Mouse (Mus musculus): ENCODE data around the gene Brpf1.

Brpf1 gene

DNA sequence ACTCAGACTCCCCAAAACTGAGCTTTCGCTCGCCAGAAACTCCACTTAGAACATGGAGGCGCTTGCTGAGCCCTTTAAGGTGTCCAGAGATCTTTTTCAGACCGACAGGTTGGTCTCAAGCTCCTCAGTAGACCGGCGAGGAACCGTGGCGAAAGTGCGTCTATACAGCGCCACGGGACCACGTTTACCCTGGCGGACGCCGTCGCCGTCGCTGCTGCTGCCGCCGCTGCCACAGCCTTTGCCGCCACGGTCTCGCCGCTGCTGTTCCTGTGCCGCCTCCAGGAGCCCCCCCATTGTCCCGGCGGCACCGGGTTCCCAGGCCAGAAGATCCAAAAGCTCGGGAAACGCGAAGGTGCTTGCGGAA is at the start of gene Brpf1:
Gene Brpf1, plus strand, starts transcription at position 152 of the 364 bp plus-strand sequence.
- in situ Hi-C loops (cut with MboI; ENCODE audit: low pct_unique_long_range_greater_than_20kb in 1 of 2, low sequenced_read_pairs in 2 of 2, unreplicated experiment in 1 of 2), result no loop called here

DNA sequence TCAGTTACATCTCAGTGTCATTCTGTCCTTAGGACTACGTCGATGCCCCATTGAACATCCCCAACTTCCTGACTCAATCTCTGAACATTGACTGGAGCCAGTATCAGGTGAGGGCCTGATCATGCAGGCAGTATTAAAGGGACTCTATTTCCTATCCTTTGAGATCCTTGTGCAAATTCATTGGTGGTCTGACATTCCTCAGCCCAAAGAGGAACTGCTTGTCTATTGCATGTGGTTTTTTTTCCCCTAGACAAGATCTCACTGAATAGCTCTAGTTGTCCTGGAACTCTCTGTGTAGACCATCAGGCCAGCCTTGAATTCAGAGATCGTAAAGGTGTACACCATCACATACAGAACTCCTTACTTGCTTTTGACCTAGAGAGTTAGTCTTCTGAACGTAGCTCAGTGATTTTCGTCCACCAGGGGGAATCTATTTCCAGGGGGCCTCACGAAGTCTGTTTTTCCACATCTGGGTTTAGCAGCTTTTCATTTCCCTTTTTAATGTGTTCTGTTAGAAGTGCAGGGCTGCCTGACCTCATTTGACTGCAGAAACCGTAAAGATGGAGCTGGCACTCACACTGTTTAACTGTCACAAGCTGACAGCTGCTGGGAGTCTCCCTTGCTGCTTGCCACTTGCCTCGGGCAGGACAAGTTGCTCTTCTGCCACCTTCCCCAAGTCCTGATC is 45.6 kb upstream of the Brpf1 start:
- in situ Hi-C loops (cut with MboI; ENCODE audit: low pct_unique_long_range_greater_than_20kb in 1 of 2, low sequenced_read_pairs in 2 of 2, unreplicated experiment in 1 of 2), result no loop called here

DNA sequence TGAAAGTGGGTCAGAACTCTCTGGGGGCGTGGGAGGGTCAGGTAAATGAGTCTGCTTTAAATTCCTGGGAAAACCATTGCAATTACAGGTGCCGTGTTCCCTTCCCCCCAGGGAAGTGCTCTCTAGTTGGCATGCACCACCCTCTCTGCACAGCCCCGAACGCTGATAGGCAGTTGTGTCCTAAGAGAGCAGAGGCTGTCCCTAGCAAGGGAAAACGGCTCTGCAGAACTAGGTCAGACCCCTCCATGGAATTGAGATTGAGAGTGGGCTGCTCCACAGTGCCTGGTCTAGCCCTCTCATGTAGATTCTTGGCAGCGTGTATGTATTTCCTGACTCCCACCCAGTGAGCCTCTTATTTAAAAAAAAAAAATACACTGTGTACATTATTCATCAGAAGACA is 43.4 kb upstream of the Brpf1 start:
- in situ Hi-C loops (cut with MboI; ENCODE audit: low pct_unique_long_range_greater_than_20kb in 1 of 2, low sequenced_read_pairs in 2 of 2, unreplicated experiment in 1 of 2), result no loop called here

DNA sequence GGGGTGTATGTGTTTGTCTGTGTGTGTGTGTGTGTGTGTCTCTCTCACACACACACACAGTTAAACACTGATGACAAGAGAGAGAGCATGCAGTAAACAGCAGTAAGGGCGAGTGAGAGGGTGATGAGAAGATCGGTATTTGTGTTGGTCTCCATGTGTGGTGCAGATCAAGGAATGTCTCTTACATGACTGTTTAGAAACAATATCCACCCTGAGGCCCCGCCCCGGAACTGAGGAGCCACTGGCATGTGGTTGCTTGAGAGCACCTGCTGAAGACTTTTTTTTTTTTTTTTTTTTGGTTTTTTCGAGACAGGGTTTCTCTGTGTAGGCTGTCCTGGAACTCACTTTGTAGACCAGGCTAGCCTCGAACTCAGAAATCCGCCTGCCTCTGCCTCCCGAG is 42.5 kb upstream of the Brpf1 start:
- in situ Hi-C loops (cut with MboI; ENCODE audit: low pct_unique_long_range_greater_than_20kb in 1 of 2, low sequenced_read_pairs in 2 of 2, unreplicated experiment in 1 of 2), result no loop called here

DNA sequence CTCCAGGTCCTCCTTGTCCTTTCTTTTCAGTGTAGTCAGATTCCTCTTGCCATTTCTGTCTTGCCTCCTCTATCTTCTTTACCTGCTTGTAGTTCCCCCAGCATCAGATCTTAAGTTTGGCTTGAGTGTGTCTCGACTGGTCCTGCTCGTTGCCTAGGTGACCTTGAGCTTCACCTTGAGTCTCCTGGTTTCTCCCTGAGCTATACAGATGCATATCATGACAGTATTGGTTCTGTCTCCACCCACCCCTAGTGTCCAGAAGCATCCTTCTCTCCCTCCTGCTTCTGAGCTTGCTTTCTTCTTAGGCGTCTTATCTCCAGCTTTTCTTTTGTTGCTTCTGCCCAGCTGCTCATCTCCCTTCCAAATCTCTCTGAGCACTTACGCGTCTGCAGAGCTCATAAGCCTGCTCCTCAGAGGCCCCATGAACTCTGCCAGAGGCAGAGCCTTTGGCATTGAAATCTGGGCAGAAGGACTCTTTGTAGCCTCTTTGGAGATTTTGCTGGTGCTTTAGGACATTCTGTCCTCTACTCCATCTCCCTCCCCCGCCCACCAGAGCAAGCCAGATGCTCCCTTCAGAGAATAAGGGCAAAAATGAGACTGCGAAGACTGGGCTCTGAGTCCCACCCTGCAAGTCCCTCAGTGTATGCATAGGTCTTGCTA is 39.8 kb upstream of the Brpf1 start:
- in situ Hi-C loops (cut with MboI; ENCODE audit: low pct_unique_long_range_greater_than_20kb in 1 of 2, low sequenced_read_pairs in 2 of 2, unreplicated experiment in 1 of 2), result no loop called here

DNA sequence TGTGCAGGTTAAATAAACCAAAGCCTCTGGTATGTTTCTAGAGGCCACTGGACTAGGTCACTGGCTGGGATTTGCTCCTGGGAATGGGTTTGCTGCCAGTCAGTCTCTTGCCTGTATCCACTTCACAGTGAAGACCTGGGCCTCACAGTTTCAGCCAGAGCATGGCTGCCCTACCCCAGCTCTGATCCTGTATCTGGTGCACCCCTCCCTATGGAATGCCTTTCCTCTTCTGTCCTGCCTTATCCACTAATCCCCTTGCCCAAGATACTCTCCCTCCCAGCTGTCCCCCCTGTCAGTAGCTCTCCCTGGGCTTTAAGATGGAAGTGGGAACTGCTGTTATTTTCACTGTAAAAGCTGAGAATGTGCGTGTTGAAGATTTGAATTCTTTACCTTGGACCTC is 38.9 kb upstream of the Brpf1 start:
- in situ Hi-C loops (cut with MboI; ENCODE audit: low pct_unique_long_range_greater_than_20kb in 1 of 2, low sequenced_read_pairs in 2 of 2, unreplicated experiment in 1 of 2), result no loop called here

DNA sequence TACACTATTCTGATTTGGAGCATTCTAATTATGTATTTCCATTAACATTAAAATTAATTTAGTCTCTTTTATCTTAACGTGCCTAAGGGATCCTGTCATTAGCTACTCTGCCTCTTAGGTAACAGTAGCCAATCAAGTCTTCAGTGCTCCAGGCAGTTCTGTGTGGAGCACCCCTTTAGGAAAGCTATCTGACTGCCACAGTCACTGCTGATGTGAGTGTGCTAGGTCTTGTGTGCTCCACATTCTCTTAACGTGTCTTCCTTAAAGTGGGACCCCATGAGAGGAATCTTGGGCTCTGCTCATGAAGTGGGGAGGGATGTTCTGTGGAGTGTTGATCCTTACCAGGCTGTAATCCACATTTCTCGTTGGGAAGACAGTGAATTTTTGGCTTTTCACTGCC is 34.6 kb upstream of the Brpf1 start:
- in situ Hi-C loops (cut with MboI; ENCODE audit: low pct_unique_long_range_greater_than_20kb in 1 of 2, low sequenced_read_pairs in 2 of 2, unreplicated experiment in 1 of 2), result no loop called here

DNA sequence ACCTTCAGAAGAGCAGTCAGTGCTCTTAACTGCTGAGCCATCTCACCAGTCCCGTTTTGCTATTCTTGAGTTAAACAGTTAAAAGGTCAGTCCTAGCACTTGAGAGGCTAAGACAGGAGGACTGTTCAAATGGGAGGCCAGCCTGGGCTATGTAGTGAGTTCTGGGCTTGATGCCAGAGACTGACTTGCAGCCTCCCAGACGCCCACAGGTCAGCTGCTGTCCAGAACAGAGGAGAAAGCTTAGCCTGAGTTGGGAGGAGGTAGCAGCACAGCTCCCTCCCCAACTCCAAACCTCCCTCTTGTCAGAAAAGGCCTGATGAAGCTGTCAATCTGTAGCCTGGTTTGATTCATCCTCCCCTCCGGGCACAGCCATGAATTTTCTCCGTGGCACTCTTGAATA is 30.1 kb upstream of the Brpf1 start:
- in situ Hi-C loops (cut with MboI; ENCODE audit: low pct_unique_long_range_greater_than_20kb in 1 of 2, low sequenced_read_pairs in 2 of 2, unreplicated experiment in 1 of 2), result no loop called here

DNA sequence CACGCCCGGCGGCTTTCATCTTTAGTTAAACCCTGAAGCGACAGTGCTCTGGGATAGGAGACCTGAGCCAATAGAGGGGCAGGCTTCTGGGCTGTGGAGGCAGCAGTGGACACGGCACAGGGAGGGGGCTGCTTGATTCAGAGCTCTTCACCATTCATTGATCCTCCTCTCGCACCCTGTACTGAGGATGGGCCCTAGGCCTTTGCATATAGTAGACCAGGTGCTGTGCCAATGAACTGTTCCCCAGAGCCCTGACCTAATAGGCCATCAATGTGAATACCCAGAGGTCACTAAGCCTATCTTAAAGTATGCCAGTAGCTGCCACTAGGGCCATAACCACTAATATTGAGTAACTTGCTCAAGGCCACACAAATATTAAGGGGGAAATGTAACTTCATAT is 25.3 kb upstream of the Brpf1 start:
- in situ Hi-C loops (cut with MboI; ENCODE audit: low pct_unique_long_range_greater_than_20kb in 1 of 2, low sequenced_read_pairs in 2 of 2, unreplicated experiment in 1 of 2), result no loop called here

DNA sequence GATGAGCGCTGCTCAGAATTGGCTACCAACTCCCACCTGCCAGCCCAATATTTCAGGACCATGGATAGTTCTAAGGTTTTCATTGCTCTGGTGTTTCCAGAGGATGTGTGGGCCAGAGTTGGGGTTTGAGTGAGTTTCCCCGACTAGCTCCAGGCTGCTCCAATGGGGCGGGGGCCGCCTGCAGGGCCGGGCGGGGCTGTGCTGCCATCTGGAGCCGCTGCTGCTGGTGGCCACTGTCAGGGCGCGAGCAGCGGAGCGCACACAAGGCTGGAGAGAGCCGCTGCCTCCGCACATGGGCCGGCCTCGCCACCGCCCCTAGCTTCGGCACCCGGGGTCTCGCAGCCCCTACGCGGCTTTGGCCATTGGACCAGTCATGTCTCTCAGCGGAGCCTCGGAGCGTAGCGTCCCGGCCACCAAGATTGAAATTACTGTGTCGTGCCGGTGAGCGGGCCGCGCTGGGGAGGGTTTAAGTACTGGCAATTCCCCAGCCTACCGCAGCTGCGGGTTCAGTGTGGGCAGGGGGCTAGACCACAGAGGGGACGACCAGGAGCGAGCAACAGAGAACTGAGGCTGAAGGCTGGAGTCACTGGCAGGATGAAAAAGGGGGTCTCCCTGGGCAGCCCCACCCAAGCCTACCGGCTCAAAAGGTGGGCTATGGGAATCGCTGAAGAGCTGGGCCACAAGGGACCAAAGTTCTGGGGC is 24.7 kb upstream of the Brpf1 start, which contains the start of gene Cpne9:
Gene Cpne9, plus strand, starts transcription at position 207 of the 702 bp plus-strand sequence.
- in situ Hi-C loops (cut with MboI; ENCODE audit: low pct_unique_long_range_greater_than_20kb in 1 of 2, low sequenced_read_pairs in 2 of 2, unreplicated experiment in 1 of 2), result no loop called here

DNA sequence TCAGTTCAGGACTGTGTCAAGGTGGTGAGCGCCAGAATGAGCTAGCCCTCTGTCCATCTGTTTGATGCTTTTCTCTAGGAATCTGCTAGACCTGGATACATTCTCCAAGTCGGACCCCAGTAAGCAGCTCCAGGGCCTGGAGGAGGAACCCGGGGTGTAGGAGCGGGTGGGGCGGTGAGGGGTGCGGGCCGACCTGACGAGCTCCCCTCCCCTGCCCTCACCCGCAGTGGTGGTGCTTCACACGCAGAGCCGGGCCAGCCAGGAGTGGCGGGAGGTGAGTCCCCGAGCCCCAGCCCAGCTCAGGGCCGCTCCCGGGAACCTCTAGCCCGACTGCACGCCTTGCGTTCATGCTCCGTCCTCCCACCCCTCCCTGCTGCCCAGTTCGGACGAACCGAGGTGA is 24.0 kb upstream of the Brpf1 start:
- in situ Hi-C loops (cut with MboI; ENCODE audit: low pct_unique_long_range_greater_than_20kb in 1 of 2, low sequenced_read_pairs in 2 of 2, unreplicated experiment in 1 of 2), result no loop called here

DNA sequence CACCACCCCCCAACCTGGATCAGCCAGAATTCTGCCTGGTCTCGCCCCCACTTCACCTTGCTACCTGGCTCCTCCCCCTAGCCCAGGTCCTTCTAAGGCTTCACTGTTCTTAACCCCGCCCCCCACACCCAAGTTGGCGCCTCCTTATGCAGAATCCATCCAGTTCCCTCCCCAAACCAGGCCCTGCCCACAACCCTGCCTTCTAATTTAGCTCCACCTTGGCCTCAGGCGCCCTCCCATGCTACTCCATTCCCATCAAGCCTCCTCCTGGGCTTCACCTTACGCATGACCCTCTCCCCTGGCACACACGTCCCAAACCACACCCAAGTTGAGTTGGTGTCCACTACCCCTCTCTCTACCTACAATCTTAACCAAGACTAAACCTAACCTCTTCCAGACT is 23.4 kb upstream of the Brpf1 start:
- in situ Hi-C loops (cut with MboI; ENCODE audit: low pct_unique_long_range_greater_than_20kb in 1 of 2, low sequenced_read_pairs in 2 of 2, unreplicated experiment in 1 of 2), result no loop called here

DNA sequence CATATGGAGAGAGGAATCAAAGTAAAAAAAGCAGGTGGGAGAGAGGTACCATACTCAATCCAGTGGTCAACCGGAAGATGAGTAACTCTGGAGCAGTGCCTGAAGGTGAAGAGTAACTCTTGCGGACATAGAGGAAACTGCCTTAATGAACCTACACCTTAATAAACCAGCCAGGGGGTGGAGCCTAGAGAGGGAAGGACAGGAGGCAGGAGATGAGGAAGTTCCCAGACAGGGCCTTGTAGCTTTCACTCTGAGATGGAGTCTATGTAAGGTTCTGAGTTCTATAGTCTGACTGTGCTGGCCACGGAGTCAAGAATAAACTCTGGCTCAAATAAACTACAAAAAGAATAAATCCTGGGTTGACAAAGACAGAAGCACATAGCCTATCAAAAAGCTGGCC is 22.0 kb upstream of the Brpf1 start:
- in situ Hi-C loops (cut with MboI; ENCODE audit: low pct_unique_long_range_greater_than_20kb in 1 of 2, low sequenced_read_pairs in 2 of 2, unreplicated experiment in 1 of 2), result no loop called here

DNA sequence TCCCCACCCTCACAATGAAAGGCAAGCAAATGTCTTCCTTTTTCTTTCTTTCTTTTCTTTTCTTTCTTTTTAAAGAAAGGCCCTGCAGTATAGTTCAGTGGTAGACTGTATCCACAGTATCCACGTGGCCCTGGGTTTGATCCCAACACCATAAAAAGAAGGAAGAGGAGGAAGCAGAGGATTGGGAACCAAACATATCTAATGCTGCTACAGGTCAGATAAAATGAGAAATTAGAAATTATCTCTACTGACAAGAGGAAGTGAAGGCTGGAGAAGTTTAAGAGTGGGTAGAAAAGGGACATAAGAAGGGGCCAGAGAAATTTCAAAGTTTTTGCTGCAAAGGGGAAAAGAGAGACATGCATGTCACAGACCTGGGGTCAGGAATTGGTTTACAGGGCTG is 20.6 kb upstream of the Brpf1 start:
- in situ Hi-C loops (cut with MboI; ENCODE audit: low pct_unique_long_range_greater_than_20kb in 1 of 2, low sequenced_read_pairs in 2 of 2, unreplicated experiment in 1 of 2), result no loop called here

DNA sequence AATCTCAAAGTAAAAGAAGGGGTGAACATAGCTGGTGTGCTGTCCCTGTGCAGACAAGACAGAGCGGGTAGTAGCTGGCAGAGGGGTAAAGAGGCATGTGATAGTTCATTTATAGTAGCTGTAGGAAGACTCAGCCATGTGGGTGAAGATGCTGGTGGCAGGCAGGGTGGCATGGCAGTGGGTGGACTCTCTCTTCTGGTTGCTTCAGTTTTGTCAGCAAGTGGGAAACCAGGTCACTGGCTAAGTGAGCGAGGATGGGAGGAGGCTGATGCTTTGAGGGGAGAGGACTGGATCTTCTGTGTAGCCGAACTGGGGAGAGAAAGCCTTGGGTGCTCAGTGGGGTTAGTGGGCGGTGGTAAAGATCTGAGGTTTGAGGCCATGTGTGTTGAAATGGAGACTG is 19.7 kb upstream of the Brpf1 start:
- in situ Hi-C loops (cut with MboI; ENCODE audit: low pct_unique_long_range_greater_than_20kb in 1 of 2, low sequenced_read_pairs in 2 of 2, unreplicated experiment in 1 of 2), result no loop called here

DNA sequence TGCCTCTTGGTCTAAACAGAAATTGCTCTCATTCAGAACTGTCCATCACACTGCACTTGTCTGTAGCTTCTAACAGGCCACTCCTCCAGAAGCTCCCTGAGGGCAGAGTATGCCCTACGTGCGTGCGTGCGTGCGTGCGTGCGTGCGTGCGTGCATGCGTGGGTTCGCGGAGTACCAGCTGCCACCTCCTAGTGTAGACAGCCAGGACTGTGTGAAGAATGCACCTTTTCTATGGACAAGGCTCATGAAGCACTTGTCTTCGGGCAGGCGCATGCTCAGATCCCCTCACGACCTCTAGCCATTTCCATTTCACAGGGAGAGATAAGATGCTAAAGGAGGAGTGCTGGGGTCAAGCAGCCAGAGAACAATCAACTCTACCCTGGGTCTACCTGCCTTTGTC is 17.6 kb upstream of the Brpf1 start:
- in situ Hi-C loops (cut with MboI; ENCODE audit: low pct_unique_long_range_greater_than_20kb in 1 of 2, low sequenced_read_pairs in 2 of 2, unreplicated experiment in 1 of 2), result no loop called here

DNA sequence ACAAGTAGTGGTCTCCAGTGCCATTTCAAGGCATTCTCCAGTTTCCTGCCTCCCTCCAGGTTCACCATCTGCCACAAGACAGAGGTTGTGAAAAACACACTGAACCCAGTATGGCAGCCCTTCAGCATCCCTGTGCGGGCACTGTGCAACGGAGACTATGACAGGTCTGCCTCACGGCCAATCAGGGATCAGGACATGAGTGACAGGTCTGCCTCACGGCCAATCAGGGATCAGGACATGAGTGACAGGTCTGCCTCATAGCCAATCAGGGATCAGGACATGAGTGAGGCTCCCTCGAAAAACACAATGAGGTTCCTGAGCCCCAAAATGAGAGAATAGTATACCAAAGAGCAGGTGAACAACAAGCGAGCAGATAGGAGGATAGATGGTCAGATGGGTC is 16.6 kb upstream of the Brpf1 start:
- in situ Hi-C loops (cut with MboI; ENCODE audit: low pct_unique_long_range_greater_than_20kb in 1 of 2, low sequenced_read_pairs in 2 of 2, unreplicated experiment in 1 of 2), result no loop called here

DNA sequence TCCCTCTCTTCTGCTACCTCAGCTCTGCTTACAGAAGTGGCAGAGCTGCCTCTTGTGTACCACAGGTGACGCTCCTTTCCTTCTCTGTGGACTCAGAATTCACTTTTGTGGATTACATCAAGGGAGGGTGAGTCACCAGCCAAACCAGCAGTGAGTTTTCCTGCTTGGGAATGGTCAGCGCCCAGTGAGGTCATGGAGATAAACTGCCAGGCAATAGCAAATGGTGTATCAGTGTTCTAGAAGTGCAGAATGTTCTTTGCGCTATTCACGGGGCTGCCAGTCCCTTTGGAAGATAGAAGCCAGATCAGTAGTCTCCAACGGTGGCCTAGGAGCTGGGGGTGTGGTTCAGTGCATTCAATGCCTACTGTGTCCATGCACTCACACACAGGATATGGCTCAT is 14.0 kb upstream of the Brpf1 start:
- in situ Hi-C loops (cut with MboI; ENCODE audit: low pct_unique_long_range_greater_than_20kb in 1 of 2, low sequenced_read_pairs in 2 of 2, unreplicated experiment in 1 of 2), result no loop called here

DNA sequence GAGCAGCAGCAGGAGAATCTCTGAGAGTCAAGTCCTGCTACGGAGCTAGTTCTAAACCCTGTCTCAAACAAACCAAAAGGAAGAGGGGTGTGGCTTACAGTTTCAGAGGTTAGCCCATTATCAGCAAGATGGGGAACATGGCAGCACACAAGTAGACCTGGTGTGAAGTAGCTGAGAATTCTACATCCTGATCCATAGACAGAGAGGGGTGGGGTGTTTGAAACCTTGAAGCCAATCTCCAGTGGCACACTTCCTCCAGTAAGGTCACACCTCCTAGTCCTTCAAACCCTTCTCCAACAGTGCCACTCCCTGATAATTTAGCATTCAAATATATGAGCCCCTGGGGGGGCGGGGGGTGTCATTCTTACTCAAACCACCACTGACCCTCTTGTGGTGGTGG is 10.9 kb upstream of the Brpf1 start:
- in situ Hi-C loops (cut with MboI; ENCODE audit: low pct_unique_long_range_greater_than_20kb in 1 of 2, low sequenced_read_pairs in 2 of 2, unreplicated experiment in 1 of 2), result no loop called here

DNA sequence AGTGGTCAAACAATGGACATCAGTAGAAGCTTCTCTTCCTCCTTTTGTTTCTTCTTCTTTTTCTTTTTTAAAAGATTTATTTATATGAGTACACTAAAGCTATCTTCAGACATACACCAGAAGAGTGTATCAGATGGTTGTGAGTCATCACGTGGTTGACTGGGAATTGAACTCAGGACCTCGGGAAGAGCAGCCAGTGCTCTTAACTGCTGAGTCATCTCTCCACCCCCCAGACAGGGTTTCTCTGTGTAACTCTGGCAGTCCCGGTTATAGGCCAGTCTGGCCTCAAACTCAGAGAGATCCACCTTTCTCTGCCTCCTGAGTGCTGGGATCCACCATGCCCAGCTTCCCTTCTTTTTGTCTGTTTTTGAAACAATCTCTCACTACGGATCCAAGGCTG is 10.3 kb upstream of the Brpf1 start:
- in situ Hi-C loops (cut with MboI; ENCODE audit: low pct_unique_long_range_greater_than_20kb in 1 of 2, low sequenced_read_pairs in 2 of 2, unreplicated experiment in 1 of 2), result no loop called here

All from mouse embryonic stem cell (cell line).